Mouse (Mus musculus) midbrain, embryonic 16.5 days (tissue): ENCODE measurements around the gene Slc44a3. TPM values are rescaled to one million over a fixed set of nuclear protein-coding genes. Genes with fewer than 3 reads are reported as not detected.

ENCODE experiments used
- ATAC-seq: fragments of 200-750 bp; cut with Nextera tagmentation; 2 replicates; pipeline ENCODE4 v1.8.0; 2017; ENCODE audit warnings: moderate TSS enrichment
- H3K27ac ChIP-seq: fragments of 300-500 bp; sonication (generic); 2 replicates; pipeline ENCODE4 v1.5.1; 2014; ENCODE audit warnings: mild to moderate bottlenecking, low read length, mixed read lengths
- H3K27me3 ChIP-seq: fragments of 300-500 bp; sonication (generic); 2 replicates; pipeline ENCODE4 v1.6.1; 2014; ENCODE audit warnings: low read depth, low read length, mixed read lengths; ENCODE audit not compliant: control insufficient read depth, insufficient read depth
- H3K36me3 ChIP-seq: fragments of 300-500 bp; sonication (generic); 2 replicates; pipeline ENCODE4 v1.6.1; 2014; ENCODE audit warnings: mild to moderate bottlenecking, low read length, moderate library complexity, mixed read lengths; ENCODE audit not compliant: control insufficient read depth, insufficient read depth
- H3K4me1 ChIP-seq: fragments of 300-500 bp; sonication (generic); 2 replicates; pipeline ENCODE4 v1.6.1; 2014; ENCODE audit warnings: mild to moderate bottlenecking, low read length, mixed read lengths; ENCODE audit not compliant: control insufficient read depth, insufficient read depth
- H3K4me2 ChIP-seq: fragments of 300-500 bp; sonication (generic); 2 replicates; pipeline ENCODE4 v1.6.1; 2014; ENCODE audit warnings: mild to moderate bottlenecking, low read length, mixed read lengths
- H3K4me3 ChIP-seq: fragments of 300-500 bp; sonication (generic); 2 replicates; pipeline ENCODE4 v1.5.1; 2014; ENCODE audit warnings: low read depth, mild to moderate bottlenecking, low read length, moderate library complexity, mixed read lengths
- H3K9ac ChIP-seq: fragments of 300-500 bp; sonication (generic); 2 replicates; pipeline ENCODE4 v1.6.1; 2014; ENCODE audit warnings: low read depth, low read length, mixed read lengths
- H3K9me3 ChIP-seq: fragments of 300-500 bp; sonication (generic); replicated peaks from 2 replicates; pipeline ENCODE4 v1.6.1; 2014; ENCODE audit warnings: mild to moderate bottlenecking, low read length, mixed read lengths; ENCODE audit not compliant: control insufficient read depth, poor library complexity, severe bottlenecking
- whole genome bisulfite sequencing: fragments of 180-500 bp; shearing (Covaris S2); extraction: QIAGEN DNeasy Blood & Tissue Kit; methylation state at CpG from one replicate; pipeline ENCODE4 v1.1.7; 2014; 5-methylcytosine and 5-hydroxymethylcytosine counted together
- polyA plus RNA-seq: library from polyadenylated mRNA; unstranded; fragments of >200 nt; fragmentation: Nextera tagmentation; extraction: Ambion mirVana; gene quantifications from 2 replicates; pipeline ENCODE4 v1.2.1, GENCODE M21; 2015

Slc44a3 gene
- polyA plus RNA-seq, 1 experiment from 2014 or later = 1.4 TPM

GRCm38 (mm10) chr3:121493997-121494421, 38.2 kb downstream of the Slc44a3 start:
- 86% methylated on average over 7 of the region's 7 CpGs for WGBS
- no peaks in the 10 kb centered on the region for H3K36me3 ChIP-seq
- no peaks in the 10 kb centered on the region for H3K27me3 ChIP-seq
- H3K4me3 ChIP-seq = no peak overlapping the region
- H3K4me2 ChIP-seq = no peak overlapping the region
- H3K4me1 ChIP-seq = peaks cover 6% of the 10 kb centered on the region
- no peaks in the 10 kb centered on the region for H3K9me3 ChIP-seq
- H3K27ac ChIP-seq = no peak overlapping the region
- no peak overlapping the region for H3K9ac ChIP-seq
- ATAC-seq = no peak

GRCm38 (mm10) chr3:121492026-121492425, 40.2 kb downstream of the Slc44a3 start:
- Histone ChIP-seq H3K27me3 (no peaks in the 10 kb centered on the region), H3K9me3 (no peaks in the 10 kb centered on the region), H3K4me3 (no peak overlapping the region), H3K36me3 (no peaks in the 10 kb centered on the region), H3K4me2 (no peak overlapping the region), H3K4me1 (peaks cover 9% of the 10 kb centered on the region), H3K9ac (no peak overlapping the region), H3K27ac (no peak overlapping the region)
- no peak for ATAC-seq
- 59% methylated on average over 5 of the region's 5 CpGs for WGBS

DNA sequence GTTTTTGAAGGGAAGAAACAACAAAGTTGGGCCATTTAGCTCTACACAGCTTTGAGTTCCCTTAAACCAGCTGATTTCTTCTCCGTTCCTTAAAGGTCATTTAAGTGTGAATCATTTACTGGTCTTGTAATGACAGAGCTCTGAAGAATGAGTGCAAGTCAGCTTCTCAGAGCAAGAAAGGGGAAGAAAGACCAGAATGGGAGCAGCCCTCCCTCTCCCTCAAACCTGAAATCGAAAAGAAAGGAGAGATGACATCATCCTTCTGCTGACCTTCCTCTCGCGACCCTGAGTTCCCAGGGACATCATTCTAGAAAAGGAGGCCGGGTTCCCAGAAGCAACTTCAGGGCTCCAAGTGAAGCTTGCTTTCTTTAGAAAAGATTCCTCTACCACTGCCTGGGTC, 41.3 kb downstream of the Slc44a3 start:
- no peak for ATAC-seq
- no peaks in the 10 kb centered on the region for H3K9me3 ChIP-seq
- H3K4me3 ChIP-seq = no peak overlapping the region
- no peaks in the 10 kb centered on the region for H3K27me3 ChIP-seq
- 50% methylated on average over 5 of the region's 5 CpGs for WGBS
- no peak overlapping the region for H3K9ac ChIP-seq
- H3K4me1 ChIP-seq = peaks cover 9% of the 10 kb centered on the region
- H3K36me3 ChIP-seq = no peaks in the 10 kb centered on the region
- no peak overlapping the region for H3K27ac ChIP-seq
- no peak overlapping the region for H3K4me2 ChIP-seq

DNA sequence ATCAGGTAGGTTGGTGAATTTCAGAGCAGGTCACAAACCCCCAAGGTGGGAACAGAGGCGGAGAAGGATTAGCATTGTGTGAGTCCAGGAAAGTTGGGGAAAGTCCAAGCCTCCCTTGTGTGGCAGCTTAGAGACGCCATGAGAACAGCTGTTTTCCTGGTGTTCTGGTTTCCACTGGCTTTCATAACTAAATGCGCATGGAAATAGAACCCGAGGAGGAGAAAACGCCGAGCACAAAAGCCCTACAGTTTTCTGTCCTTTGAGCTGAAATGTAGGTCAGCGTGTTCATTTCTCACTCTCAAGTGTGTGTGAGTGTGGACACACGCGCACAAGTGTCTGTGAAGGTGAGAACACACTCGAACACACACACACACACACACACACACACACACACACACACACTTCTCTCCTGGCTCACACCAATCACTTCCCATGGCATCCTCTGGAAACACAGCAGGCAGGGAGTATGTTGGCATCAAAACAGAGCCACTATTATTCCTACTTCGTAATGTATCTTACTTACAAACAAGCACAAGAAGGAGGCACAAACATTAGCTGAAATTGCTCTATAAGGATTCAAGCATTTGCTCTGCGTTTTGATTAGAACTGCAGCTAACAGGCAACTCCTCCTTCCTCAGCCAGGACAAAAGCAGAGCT, 42.6 kb downstream of the Slc44a3 start:
- no peak overlapping the region; the same call in 1 of the 2 replicates for H3K4me2 ChIP-seq
- 30% methylated on average over 12 of the region's 12 CpGs for WGBS
- peak; percentile 54; the same call in 1 of the 2 replicates for ATAC-seq
- H3K27me3 ChIP-seq = no peaks in the 10 kb centered on the region
- peak overlapping the region; percentile 34; the same call in 1 of the 2 replicates for H3K27ac ChIP-seq
- no peaks in the 10 kb centered on the region for H3K9me3 ChIP-seq
- H3K4me1 ChIP-seq = peaks cover 9% of the 10 kb centered on the region
- H3K4me3 ChIP-seq = no peak overlapping the region
- H3K36me3 ChIP-seq = no peaks in the 10 kb centered on the region
- H3K9ac ChIP-seq = no peak overlapping the region

- no peak for ATAC-seq
- Histone ChIP-seq H3K4me2 (no peak overlapping the region), H3K27me3 (no peaks in the 10 kb centered on the region), H3K4me1 (peaks cover 15% of the 10 kb centered on the region), H3K27ac (no peak overlapping the region), H3K36me3 (no peaks in the 10 kb centered on the region), H3K4me3 (no peak overlapping the region), H3K9me3 (no peaks in the 10 kb centered on the region), H3K9ac (no peak overlapping the region)
- 60% methylated on average over 2 of the region's 2 CpGs for WGBS
Observed at GRCm38 (mm10) chr3:121485201-121485600, 47.0 kb downstream of the Slc44a3 start.

DNA sequence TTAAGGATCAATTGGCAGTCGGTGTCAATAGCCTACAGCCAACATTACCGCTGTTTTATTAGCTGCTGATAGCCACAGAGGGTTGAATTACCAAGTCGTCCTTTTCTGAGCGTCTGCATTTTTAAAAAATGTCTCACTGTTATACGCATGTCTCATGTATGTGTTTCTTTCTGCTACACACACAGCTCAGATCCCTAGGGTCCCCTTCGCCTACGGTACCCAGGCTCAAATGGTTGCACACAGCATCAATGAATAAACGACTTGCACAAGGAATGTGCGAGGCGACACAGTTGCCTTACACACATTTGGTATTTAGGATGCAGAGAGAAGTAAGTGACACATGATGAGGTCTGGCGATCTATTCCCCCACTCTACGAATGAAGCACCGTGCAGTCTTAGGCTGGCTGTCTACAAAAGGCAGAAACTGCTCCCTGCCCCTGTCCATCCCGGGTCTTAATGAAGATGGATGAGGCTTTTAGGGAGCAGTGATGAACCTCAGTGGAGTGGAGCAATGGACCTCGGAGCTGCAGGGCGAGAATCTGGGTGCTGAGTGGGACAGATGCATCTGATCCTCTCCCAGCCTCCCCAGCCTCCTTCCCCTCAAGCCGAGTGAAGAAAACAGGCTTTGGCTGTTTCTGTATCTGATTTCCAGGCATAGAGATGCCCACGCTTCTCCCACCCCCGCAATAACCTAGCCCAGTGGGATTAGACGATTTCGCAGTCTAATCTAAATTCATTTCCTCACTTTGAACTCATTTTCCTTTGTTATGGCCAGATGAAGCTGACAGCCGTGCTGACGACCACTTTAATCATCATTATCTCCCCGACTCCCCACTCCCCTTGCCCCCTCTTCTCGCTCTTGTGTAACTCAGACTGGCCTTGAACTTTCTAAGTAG, 48.7 kb downstream of the Slc44a3 start:
- no peaks in the 10 kb centered on the region for H3K9me3 ChIP-seq
- H3K4me2 ChIP-seq = peak overlapping the region; percentile 20; the same call in 1 of the 2 replicates
- ATAC-seq = 0 out of 2 replicates have a peak, but pooled peaks have one; percentile 34
- no peaks in the 10 kb centered on the region for H3K36me3 ChIP-seq
- H3K27me3 ChIP-seq = no peaks in the 10 kb centered on the region
- peaks cover 6% of the 10 kb centered on the region for H3K4me1 ChIP-seq
- 0 out of 2 replicates have a peak overlapping the region, but pooled peaks have one; percentile 8 for H3K9ac ChIP-seq
- H3K4me3 ChIP-seq = no peak overlapping the region
- no peak overlapping the region for H3K27ac ChIP-seq
- WGBS = 35% methylated on average over 25 of the region's 25 CpGs

GRCm38 (mm10) chr3:121481564-121481963, 50.6 kb downstream of the Slc44a3 start:
- H3K4me3 ChIP-seq = no peak overlapping the region
- WGBS = 36% methylated on average over 6 of the region's 6 CpGs
- no peak overlapping the region for H3K27ac ChIP-seq
- H3K27me3 ChIP-seq = no peaks in the 10 kb centered on the region
- H3K36me3 ChIP-seq = no peaks in the 10 kb centered on the region
- H3K4me2 ChIP-seq = no peak overlapping the region
- no peak for ATAC-seq
- no peaks in the 10 kb centered on the region for H3K9me3 ChIP-seq
- no peak overlapping the region for H3K9ac ChIP-seq
- H3K4me1 ChIP-seq = peaks cover 6% of the 10 kb centered on the region

DNA sequence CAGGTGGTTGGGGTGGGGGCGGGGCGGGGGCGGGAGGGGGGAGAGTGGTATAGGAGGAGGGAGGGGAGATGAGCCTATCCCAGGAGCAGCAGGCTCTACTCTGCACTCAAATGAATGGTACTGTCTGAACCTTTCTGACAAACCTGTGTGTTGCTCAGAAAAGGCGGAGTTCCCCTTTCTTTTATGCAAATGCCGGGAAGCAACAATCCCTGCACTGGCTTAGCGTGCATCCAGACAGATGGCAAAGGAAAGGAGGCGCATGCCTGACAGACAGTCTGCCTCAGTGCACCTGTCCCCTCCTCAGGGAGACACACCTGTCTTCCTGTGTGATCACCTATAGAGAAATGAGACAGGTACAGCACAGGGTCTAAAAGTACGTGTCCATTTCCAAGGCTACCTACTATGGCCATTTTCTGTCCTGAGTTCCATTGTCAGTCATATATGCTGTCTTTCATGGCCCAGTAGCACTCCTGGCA, 51.2 kb downstream of the Slc44a3 start:
- Histone ChIP-seq H3K9ac (no peak overlapping the region), H3K4me2 (no peak overlapping the region), H3K4me1 (peaks cover 6% of the 10 kb centered on the region), H3K4me3 (no peak overlapping the region), H3K9me3 (no peaks in the 10 kb centered on the region), H3K27ac (no peak overlapping the region), H3K36me3 (no peaks in the 10 kb centered on the region), H3K27me3 (no peaks in the 10 kb centered on the region)
- 44% methylated on average over 8 of the region's 8 CpGs for WGBS
- ATAC-seq = peak; percentile 59
